Mouse (Mus musculus) kidney, adult 2 months (tissue): ENCODE results near the gene Lrrc42.

Experiments
- CTCF ChIP-seq: fragments of 200-500 bp; conservative IDR thresholded peaks from 2 replicates; pipeline ENCODE4 v1.5.1; 2011; ENCODE audit warnings: low read depth, mild to moderate bottlenecking, control low read depth, low read length, moderate library complexity, mixed read lengths; ENCODE audit not compliant: insufficient read depth, insufficient read length
- POLR2A ChIP-seq: fragments of 200-500 bp; IDR thresholded peaks from one replicate; pipeline ENCODE4 v1.6.1; 2011; ENCODE audit warnings: low read depth, low read length, control low read depth

DNA sequence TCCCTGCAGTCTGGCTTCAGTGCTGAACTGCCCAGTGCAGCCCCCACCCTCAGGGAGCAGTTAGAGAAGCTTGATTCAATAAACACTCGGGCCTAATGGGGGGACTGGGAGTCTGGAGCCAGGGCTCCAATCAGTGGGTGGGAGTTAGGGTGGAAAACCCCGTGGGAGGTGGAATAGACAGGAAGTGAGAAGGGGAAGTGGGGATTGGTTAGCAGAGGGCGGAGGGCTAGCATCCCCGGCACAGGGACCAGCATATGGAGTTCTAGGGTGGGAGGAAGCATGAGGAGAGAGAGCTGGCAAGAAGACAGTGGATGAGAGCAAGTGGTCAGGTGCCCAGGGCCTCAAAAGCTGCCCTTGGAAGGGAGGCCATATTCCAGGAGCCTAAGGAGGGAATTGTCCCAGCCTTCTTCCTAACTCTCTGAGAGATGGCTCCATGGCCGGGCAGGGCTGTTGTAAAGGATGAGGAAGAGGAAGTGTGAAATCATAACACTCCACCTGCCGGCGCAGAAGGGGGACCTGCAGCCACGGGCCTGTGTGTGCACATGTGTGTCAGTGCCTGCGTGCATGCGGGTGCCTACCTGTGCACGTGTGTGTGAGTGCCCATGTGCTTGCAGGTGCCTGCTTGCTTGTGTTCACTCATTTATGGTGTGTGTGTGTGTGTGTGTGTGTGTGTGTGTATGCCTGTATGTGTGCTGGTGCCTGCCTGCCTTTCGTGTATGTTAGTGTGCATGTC, 39.9 kb downstream of the Lrrc42 start:
- no peak for TF ChIP-seq POLR2A
- TF ChIP-seq CTCF: no peak
